Mouse (Mus musculus) stomach, embryonic 14.5 days (tissue): Measurements from ENCODE around the gene Mindy4. TPM values are rescaled to one million over a fixed set of nuclear protein-coding genes. Genes with fewer than 3 reads are reported as not detected.

Source experiments
- ATAC-seq: fragments of 200-750 bp; cut with Nextera tagmentation; 2 replicates; pipeline ENCODE4 v1.8.0; 2017; ENCODE audit warnings: low read depth, moderate TSS enrichment; ENCODE audit not compliant: insufficient number of reproducible peaks, insufficient read depth, low FRiP score
- H3K27ac ChIP-seq: fragments of 300-500 bp; sonication (generic); 2 replicates; pipeline ENCODE4 v1.5.1; 2014; ENCODE audit warnings: mild to moderate bottlenecking, low read length, moderate library complexity, mixed read lengths
- H3K27me3 ChIP-seq: fragments of 300-500 bp; sonication (generic); 2 replicates; pipeline ENCODE4 v1.6.1; 2014; ENCODE audit warnings: low read length, control low read depth, mixed read lengths; ENCODE audit not compliant: control insufficient read depth, insufficient read depth
- H3K36me3 ChIP-seq: fragments of 300-500 bp; sonication (generic); 2 replicates; pipeline ENCODE4 v1.6.1; 2014; ENCODE audit warnings: mild to moderate bottlenecking, control low read depth, low read length, moderate library complexity, mixed read lengths; ENCODE audit not compliant: control insufficient read depth, insufficient read depth
- H3K4me1 ChIP-seq: fragments of 300-500 bp; sonication (generic); 2 replicates; pipeline ENCODE4 v1.6.1; 2014; ENCODE audit warnings: low read length, control low read depth, mixed read lengths; ENCODE audit not compliant: control insufficient read depth, insufficient read depth
- H3K4me2 ChIP-seq: fragments of 300-500 bp; sonication (generic); replicated peaks from 2 replicates; pipeline ENCODE4 v1.6.1; 2014; ENCODE audit warnings: low read depth, low read length, control low read depth
- H3K4me3 ChIP-seq: fragments of 300-500 bp; sonication (generic); 2 replicates; pipeline ENCODE4 v1.5.1; 2014; ENCODE audit warnings: low read depth, low read length, control low read depth
- H3K9ac ChIP-seq: fragments of 300-500 bp; sonication (generic); replicated peaks from 2 replicates; pipeline ENCODE4 v1.6.1; 2014; ENCODE audit warnings: low read depth, mild to moderate bottlenecking, control low read depth, low read length, moderate library complexity, mixed read lengths
- H3K9me3 ChIP-seq: fragments of 300-500 bp; sonication (generic); 2 replicates; pipeline ENCODE4 v1.6.1; 2016; ENCODE audit warnings: low read depth, low read length, control low read depth; ENCODE audit not compliant: control insufficient read depth
- WGBS: fragments of 180-500 bp; shearing (Covaris S2); extraction: QIAGEN DNeasy Blood & Tissue Kit; methylation state at CpG from one replicate; pipeline ENCODE4 v1.1.7; 2014; 5-methylcytosine and 5-hydroxymethylcytosine counted together
- polyA plus RNA-seq: library from polyadenylated mRNA; unstranded; fragments of >200 nt; fragmentation: Nextera tagmentation; extraction: Ambion mirVana; gene quantifications from 2 replicates; pipeline ENCODE4 v1.2.1, GENCODE M21; 2014

Mindy4 gene
- polyA plus RNA-seq, 1 experiment from 2014 or later: 18.0 TPM

GRCm38 (mm10) chr6:55239931-55240330 lies 36.7 kb downstream of the Mindy4 start:
- H3K4me3 ChIP-seq: no peak overlapping the region
- no peaks in the 10 kb centered on the region for H3K27me3 ChIP-seq
- WGBS: 59% methylated on average over 8 of the region's 8 CpGs
- no peak for ATAC-seq
- H3K36me3 ChIP-seq: no peaks in the 10 kb centered on the region
- H3K9me3 ChIP-seq: no peaks in the 10 kb centered on the region
- H3K4me2 ChIP-seq: no peak overlapping the region
- no peak overlapping the region for H3K9ac ChIP-seq
- H3K27ac ChIP-seq: no peak overlapping the region
- peaks cover 7% of the 10 kb centered on the region; the same call in 1 of the 2 replicates for H3K4me1 ChIP-seq

DNA sequence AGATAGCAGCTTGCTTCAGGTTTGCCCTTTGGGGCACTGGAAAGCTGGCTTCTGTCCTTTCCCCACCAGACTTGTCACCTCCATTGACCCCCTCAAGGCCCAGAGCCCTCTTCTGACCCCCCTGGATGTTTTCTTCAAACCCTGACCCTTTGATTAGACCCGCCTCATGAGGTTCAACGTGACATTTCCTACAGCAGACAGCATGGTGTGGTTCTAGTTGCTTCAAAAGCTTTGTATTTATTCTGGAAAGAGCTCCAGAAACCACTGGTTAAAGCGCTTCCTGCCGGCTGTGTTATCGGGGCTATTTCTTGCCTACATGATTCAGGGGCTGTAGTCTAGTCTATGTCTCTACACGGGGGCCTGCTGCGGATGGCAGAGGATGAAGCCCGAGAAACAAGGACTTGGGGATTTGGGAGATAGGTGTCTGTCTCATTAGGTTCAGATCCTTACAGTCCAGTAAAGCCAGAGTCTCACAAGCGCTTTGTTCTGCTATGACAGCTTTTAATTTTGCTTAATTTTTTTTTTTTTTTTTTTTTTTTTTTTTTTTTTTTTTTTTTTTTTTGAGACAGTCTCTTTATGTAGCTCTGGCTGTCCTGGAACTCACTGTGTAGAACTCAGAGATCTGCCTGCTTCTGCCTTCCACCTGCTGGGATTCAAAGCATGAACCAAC lies 37.5 kb downstream of the Mindy4 start:
- no peaks in the 10 kb centered on the region for H3K27me3 ChIP-seq
- ATAC-seq: no peak
- H3K27ac ChIP-seq: no peak overlapping the region
- no peak overlapping the region for H3K4me2 ChIP-seq
- no peak overlapping the region for H3K4me3 ChIP-seq
- no peaks in the 10 kb centered on the region for H3K36me3 ChIP-seq
- WGBS: 87% methylated on average over 9 of the region's 9 CpGs
- no peaks in the 10 kb centered on the region for H3K9me3 ChIP-seq
- no peak overlapping the region for H3K9ac ChIP-seq
- H3K4me1 ChIP-seq: peaks cover under 1% of the 10 kb centered on the region; the same call in 1 of the 2 replicates

DNA sequence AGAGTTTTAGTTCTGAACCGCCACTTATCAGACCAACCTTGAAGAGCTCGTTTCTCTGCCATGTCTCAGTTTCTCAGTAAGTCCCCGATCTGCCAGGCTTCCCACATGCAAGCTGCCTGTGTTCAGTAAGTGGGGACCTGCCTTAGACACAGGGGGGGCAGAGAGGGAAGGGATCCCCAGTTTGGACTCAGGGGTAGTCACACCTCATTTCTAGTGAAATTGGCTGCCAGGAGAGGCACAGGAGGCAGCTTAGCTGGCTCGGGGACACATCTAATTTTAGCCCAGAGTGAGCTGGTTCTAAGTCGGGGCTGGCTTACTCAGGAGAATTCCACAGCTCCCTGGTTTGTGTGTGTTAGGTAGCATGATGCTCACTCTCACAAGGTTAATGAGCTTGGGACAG lies 38.3 kb downstream of the Mindy4 start:
- no peak overlapping the region for H3K27ac ChIP-seq
- 78% methylated on average over 5 of the region's 5 CpGs for WGBS
- no peak overlapping the region for H3K4me3 ChIP-seq
- H3K36me3 ChIP-seq: peaks cover 2% of the 10 kb centered on the region; the same call in 1 of the 2 replicates
- H3K9ac ChIP-seq: no peak overlapping the region
- H3K4me2 ChIP-seq: no peak overlapping the region
- no peaks in the 10 kb centered on the region for H3K4me1 ChIP-seq
- H3K9me3 ChIP-seq: no peaks in the 10 kb centered on the region
- no peak for ATAC-seq
- H3K27me3 ChIP-seq: no peaks in the 10 kb centered on the region

- H3K9me3 ChIP-seq: no peaks in the 10 kb centered on the region
- H3K36me3 ChIP-seq: peaks cover 4% of the 10 kb centered on the region; the same call in 1 of the 2 replicates
- no peak overlapping the region for H3K4me3 ChIP-seq
- H3K27me3 ChIP-seq: no peaks in the 10 kb centered on the region
- H3K27ac ChIP-seq: no peak overlapping the region
- no peak for ATAC-seq
- H3K4me1 ChIP-seq: no peaks in the 10 kb centered on the region
- 86% methylated on average over 8 of the region's 8 CpGs for WGBS
- H3K9ac ChIP-seq: no peak overlapping the region
- no peak overlapping the region for H3K4me2 ChIP-seq
These were observed 42.5 kb downstream of the Mindy4 start for GRCm38 (mm10) chr6:55245680-55246079.

- H3K4me1 ChIP-seq: no peaks in the 10 kb centered on the region
- WGBS: 86% methylated on average over 7 of the region's 7 CpGs
- H3K27ac ChIP-seq: no peak overlapping the region
- no peak overlapping the region for H3K4me3 ChIP-seq
- no peak overlapping the region for H3K9ac ChIP-seq
- no peaks in the 10 kb centered on the region for H3K9me3 ChIP-seq
- H3K36me3 ChIP-seq: peaks cover 4% of the 10 kb centered on the region; the same call in 1 of the 2 replicates
- no peak for ATAC-seq
- H3K4me2 ChIP-seq: no peak overlapping the region
- no peaks in the 10 kb centered on the region for H3K27me3 ChIP-seq
These were observed 43.3 kb downstream of the Mindy4 start for GRCm38 (mm10) chr6:55246441-55246840.

DNA sequence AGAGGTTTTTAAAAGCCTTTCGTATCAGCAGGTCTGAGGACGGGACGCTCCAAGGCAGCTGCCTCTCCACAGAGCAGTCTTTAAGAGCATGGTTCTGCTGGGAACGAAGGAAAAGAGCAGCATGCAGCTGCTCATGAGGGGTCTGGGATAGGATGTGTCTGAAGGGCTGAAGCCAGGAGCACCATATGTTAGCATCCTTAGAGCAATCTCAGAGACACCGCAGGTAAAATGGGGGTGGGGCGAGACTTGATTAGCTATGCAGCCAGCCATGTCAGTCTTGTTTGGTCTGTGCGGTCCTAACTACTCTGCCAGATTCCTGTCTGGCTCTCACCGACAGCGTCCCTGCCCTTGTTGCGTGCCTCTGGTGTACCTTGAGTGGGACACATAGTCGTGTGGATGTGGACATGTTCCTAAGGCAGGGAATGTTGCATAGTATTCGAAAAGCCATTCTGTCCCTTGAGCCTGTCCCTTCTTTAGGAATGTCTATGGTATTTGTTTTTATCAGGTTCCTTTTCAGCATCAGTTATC lies 43.8 kb downstream of the Mindy4 start:
- WGBS: 88% methylated on average over 12 of the region's 12 CpGs
- no peak overlapping the region for H3K9ac ChIP-seq
- no peaks in the 10 kb centered on the region for H3K27me3 ChIP-seq
- no peaks in the 10 kb centered on the region for H3K4me1 ChIP-seq
- no peak overlapping the region for H3K4me3 ChIP-seq
- H3K4me2 ChIP-seq: no peak overlapping the region
- peaks cover 4% of the 10 kb centered on the region; the same call in 1 of the 2 replicates for H3K36me3 ChIP-seq
- no peak overlapping the region for H3K27ac ChIP-seq
- H3K9me3 ChIP-seq: no peaks in the 10 kb centered on the region
- no peak for ATAC-seq

DNA sequence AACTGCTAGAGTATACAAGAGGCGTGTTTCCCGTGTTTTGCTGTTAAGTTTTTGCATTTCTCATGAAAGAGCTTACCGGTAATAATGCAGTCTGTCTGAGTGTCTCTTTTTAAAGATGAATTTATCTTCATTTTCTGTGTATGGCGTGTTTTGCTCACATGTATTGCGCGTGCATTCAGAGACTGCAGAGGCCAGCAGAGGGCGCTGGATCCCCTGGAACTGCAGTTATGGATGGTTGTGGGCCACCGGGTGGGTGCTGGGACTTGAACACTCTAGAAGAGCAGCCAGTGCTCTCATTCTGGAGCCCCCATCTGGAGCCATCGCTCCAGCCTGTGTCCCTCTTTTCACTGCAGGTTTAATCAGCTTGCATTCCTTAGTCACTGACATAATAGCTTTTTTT lies 46.1 kb downstream of the Mindy4 start:
- Histone ChIP-seq H3K9me3 (no peaks in the 10 kb centered on the region), H3K4me1 (no peaks in the 10 kb centered on the region), H3K27ac (no peak overlapping the region), H3K4me2 (no peak overlapping the region), H3K36me3 (peaks cover 4% of the 10 kb centered on the region; the same call in 1 of the 2 replicates), H3K27me3 (no peaks in the 10 kb centered on the region), H3K4me3 (no peak overlapping the region), H3K9ac (no peak overlapping the region)
- WGBS: 90% methylated on average over 9 of the region's 9 CpGs
- no peak for ATAC-seq

- no peak overlapping the region for H3K4me2 ChIP-seq
- H3K9ac ChIP-seq: no peak overlapping the region
- H3K4me1 ChIP-seq: no peaks in the 10 kb centered on the region
- H3K27ac ChIP-seq: no peak overlapping the region
- ATAC-seq: no peak
- 75% methylated on average over 11 of the region's 11 CpGs for WGBS
- H3K27me3 ChIP-seq: no peaks in the 10 kb centered on the region
- H3K4me3 ChIP-seq: no peak overlapping the region
- H3K9me3 ChIP-seq: no peaks in the 10 kb centered on the region
- H3K36me3 ChIP-seq: peaks cover 4% of the 10 kb centered on the region; the same call in 1 of the 2 replicates
These were observed 47.6 kb downstream of the Mindy4 start for GRCm38 (mm10) chr6:55250809-55251208.
